Mouse (Mus musculus): ENCODE data around the gene Ahdc1. TPM values are rescaled to one million over a fixed set of nuclear protein-coding genes. Genes with fewer than 3 reads are reported as not detected.
A peak's percentile ranks its signal among the peaks of the same experiment; 100 is the strongest.

Gene Ahdc1
- polyA plus RNA-seq, 1 experiment from 2014 or later = 5.3 TPM

- WGBS = 54% methylated on average over 8 of the region's 8 CpGs
- Histone ChIP-seq H3K36me3 (ENCODE audit: control insufficient read depth, insufficient read depth, low read length) (no peaks in the 10 kb centered on the region), H3K9me3 (ENCODE audit: control insufficient read depth, low read length) (no peaks in the 10 kb centered on the region), H3K4me1 (ENCODE audit: control insufficient read depth, insufficient read depth, low read length) (peaks cover 90% of the 10 kb centered on the region), H3K27ac (ENCODE audit: low read length) (peak overlapping the region; percentile 97), H3K4me2 (ENCODE audit: low read depth, low read length) (peak overlapping the region; percentile 40), H3K27me3 (replicated peaks; ENCODE audit: control insufficient read depth, insufficient read depth, low read length) (no peaks in the 10 kb centered on the region), H3K9ac (ENCODE audit: low read depth, low read length) (peak overlapping the region; percentile 44; the same call in 1 of the 2 replicates), H3K4me3 (ENCODE audit: low read length) (peak overlapping the region; percentile 13)
- peak; percentile 71 for ATAC-seq
Observed at GRCm38 (mm10) chr4:133055163-133055951, 44.3 kb downstream of the Ahdc1 start.

- peaks cover 7% of the 10 kb centered on the region; the same call in 1 of the 2 replicates for H3K36me3 ChIP-seq (ENCODE audit: control insufficient read depth, insufficient read depth, low read length)
- H3K27ac ChIP-seq (ENCODE audit: low read length) = peak overlapping the region; percentile 97
- no peaks in the 10 kb centered on the region for H3K9me3 ChIP-seq (ENCODE audit: control insufficient read depth, low read length)
- peak overlapping the region; percentile 35 for H3K4me3 ChIP-seq (ENCODE audit: low read length)
- peak overlapping the region; percentile 55 for H3K4me2 ChIP-seq (ENCODE audit: low read depth, low read length)
- H3K9ac ChIP-seq (ENCODE audit: low read depth, low read length) = peak overlapping the region; percentile 62
- peak; percentile 68 for ATAC-seq
- peaks cover 82% of the 10 kb centered on the region for H3K4me1 ChIP-seq (ENCODE audit: control insufficient read depth, insufficient read depth, low read length)
- 3% methylated on average over 15 of the region's 15 CpGs for WGBS
- no peaks in the 10 kb centered on the region for H3K27me3 ChIP-seq (replicated peaks; ENCODE audit: control insufficient read depth, insufficient read depth, low read length)
Observed at GRCm38 (mm10) chr4:133056069-133056890, 45.2 kb downstream of the Ahdc1 start.

DNA sequence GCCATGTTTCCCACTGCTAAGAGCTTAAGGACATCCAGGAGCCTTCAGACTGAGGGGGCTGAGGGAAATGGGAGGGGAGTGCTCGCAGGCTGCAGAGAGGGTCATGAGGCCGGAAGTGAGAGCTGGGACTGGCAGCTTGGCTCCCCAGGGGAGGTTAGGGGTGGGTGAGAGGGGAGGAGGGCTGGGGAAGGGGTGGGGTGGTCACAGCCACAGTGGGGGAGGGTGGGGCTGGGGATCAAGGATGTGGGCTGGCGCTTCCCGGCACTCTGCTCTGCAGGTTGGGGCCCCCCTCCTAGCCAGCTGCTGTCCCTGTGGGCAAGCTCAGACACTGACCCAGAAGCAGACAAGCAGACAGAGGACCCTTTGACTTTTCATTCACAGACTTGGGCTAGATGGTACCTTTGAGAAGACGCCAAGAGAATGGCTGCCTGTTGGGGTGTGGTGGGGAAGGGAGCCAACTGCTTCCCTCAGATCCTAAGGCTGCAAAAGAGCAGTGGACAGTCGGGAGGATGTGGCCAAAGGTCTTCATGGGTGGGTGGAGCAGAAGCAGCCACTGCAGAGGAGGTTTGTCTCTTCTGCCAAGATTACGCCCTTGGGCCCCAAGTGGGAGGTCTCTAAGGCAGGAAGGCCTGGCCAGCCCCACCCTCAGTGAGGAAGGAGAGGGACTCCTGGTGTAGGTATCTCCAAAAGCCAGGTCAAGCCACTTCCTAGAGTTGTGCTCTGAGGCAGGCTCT, 46.5 kb downstream of the Ahdc1 start:
- Histone ChIP-seq H3K9me3 (ENCODE audit: control insufficient read depth, low read length) (no peaks in the 10 kb centered on the region), H3K4me2 (ENCODE audit: low read depth, low read length) (peak overlapping the region; percentile 52), H3K27ac (ENCODE audit: low read length) (peak overlapping the region; percentile 97), H3K4me1 (ENCODE audit: control insufficient read depth, insufficient read depth, low read length) (peaks cover 69% of the 10 kb centered on the region), H3K27me3 (replicated peaks; ENCODE audit: control insufficient read depth, insufficient read depth, low read length) (no peaks in the 10 kb centered on the region), H3K4me3 (ENCODE audit: low read length) (peak overlapping the region; percentile 33), H3K9ac (ENCODE audit: low read depth, low read length) (peak overlapping the region; percentile 58), H3K36me3 (ENCODE audit: control insufficient read depth, insufficient read depth, low read length) (peaks cover 20% of the 10 kb centered on the region)
- peak; percentile 75 for ATAC-seq
- WGBS = 6% methylated on average over 7 of the region's 7 CpGs

DNA sequence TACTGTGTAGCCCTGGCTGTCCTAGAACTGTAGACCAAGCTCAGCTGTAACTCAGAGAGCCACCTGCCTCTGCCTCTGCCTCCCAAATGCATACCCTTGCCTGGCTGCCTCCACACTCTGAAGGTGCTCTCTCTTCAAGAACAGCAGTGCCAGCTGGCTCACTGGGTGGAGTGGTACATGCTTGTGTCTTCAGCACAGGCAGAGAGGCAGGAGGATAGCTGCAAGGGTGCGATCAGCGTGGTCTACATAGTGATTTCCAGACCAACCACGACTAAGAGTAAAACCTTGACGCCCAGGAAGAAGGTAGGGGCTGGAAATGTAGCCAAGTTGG, 47.0 kb downstream of the Ahdc1 start:
- WGBS = 78% methylated on average over 4 of the region's 4 CpGs
- H3K4me3 ChIP-seq (ENCODE audit: low read length) = peak overlapping the region; percentile 33
- ATAC-seq = no peak

GRCm38 (mm10) chr4:133058513-133059480, 47.7 kb downstream of the Ahdc1 start:
- no peak for ATAC-seq

More for the DNA sequence above, 47.0 kb downstream of the Ahdc1 start:
- Histone ChIP-seq H3K9me3 (ENCODE audit: control insufficient read depth, low read length) (no peaks in the 10 kb centered on the region), H3K9ac (ENCODE audit: low read depth, low read length) (peak overlapping the region; percentile 58), H3K27ac (ENCODE audit: low read length) (peak overlapping the region; percentile 97), H3K36me3 (ENCODE audit: control insufficient read depth, insufficient read depth, low read length) (peaks cover 25% of the 10 kb centered on the region), H3K27me3 (replicated peaks; ENCODE audit: control insufficient read depth, insufficient read depth, low read length) (no peaks in the 10 kb centered on the region), H3K4me2 (ENCODE audit: low read depth, low read length) (peak overlapping the region; percentile 52), H3K4me1 (ENCODE audit: control insufficient read depth, insufficient read depth, low read length) (peaks cover 64% of the 10 kb centered on the region)

DNA sequence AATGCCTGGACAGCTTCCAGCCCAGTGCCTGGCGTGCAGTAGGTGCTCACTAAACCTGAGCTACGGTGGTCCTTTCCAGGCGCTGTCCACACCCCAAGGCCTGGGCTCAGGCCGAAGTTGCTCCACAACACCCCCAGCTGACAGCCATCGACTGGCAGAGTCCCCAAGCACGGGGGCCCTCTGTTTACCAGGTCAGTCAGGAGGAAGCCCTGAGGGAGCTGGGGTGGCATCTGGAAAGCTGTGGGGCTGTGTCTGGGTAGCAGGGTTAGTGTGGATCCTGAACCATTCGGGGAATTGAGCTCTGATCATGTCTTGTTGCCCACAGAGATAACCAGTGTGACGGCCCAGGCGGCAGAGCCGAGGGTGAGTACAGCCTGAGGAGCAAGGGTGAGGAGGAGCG, 49.6 kb downstream of the Ahdc1 start:
- Histone ChIP-seq H3K27ac (ENCODE audit: low read length) (no peak overlapping the region), H3K27me3 (replicated peaks; ENCODE audit: control insufficient read depth, insufficient read depth, low read length) (no peaks in the 10 kb centered on the region), H3K36me3 (ENCODE audit: control insufficient read depth, insufficient read depth, low read length) (peaks cover 49% of the 10 kb centered on the region), H3K9me3 (ENCODE audit: control insufficient read depth, low read length) (no peaks in the 10 kb centered on the region), H3K4me3 (ENCODE audit: low read length) (no peak overlapping the region), H3K9ac (ENCODE audit: low read depth, low read length) (no peak overlapping the region), H3K4me1 (ENCODE audit: control insufficient read depth, insufficient read depth, low read length) (peaks cover 47% of the 10 kb centered on the region), H3K4me2 (ENCODE audit: low read depth, low read length) (no peak overlapping the region)
- 88% methylated on average over 11 of the region's 11 CpGs for WGBS
- no peak for ATAC-seq

More at GRCm38 (mm10) chr4:133058513-133059480, 47.7 kb downstream of the Ahdc1 start:
- Histone ChIP-seq H3K4me2 (ENCODE audit: low read depth, low read length) (peak overlapping the region; percentile 52), H3K27ac (ENCODE audit: low read length) (peak overlapping the region; percentile 97), H3K36me3 (ENCODE audit: control insufficient read depth, insufficient read depth, low read length) (peaks cover 32% of the 10 kb centered on the region), H3K27me3 (replicated peaks; ENCODE audit: control insufficient read depth, insufficient read depth, low read length) (no peaks in the 10 kb centered on the region), H3K4me1 (ENCODE audit: control insufficient read depth, insufficient read depth, low read length) (peaks cover 62% of the 10 kb centered on the region), H3K4me3 (ENCODE audit: low read length) (peak overlapping the region; percentile 33), H3K9me3 (ENCODE audit: control insufficient read depth, low read length) (no peaks in the 10 kb centered on the region), H3K9ac (ENCODE audit: low read depth, low read length) (peak overlapping the region; percentile 58)
- WGBS = 55% methylated on average over 11 of the region's 11 CpGs

DNA sequence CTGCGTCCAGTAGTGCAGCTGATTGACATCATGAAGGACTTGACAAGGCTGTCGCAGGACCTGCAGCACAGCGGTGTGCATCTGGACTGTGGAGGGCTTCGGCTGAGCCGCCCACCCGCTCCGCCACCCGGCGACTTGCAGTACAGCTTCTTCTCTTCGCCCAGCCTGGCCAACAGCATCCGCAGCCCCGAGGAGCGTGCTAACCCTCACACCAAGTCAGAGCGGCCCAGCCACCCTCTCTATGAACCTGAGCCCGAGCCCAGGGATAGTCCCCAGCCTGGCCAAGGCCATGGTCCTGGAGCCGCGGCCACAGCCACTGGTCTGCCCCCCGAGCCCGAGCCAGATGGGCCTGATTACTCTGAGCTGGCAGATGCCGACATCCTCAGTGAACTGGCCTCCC, 50.7 kb downstream of the Ahdc1 start:
- Histone ChIP-seq H3K4me3 (ENCODE audit: low read length) (no peak overlapping the region), H3K4me2 (ENCODE audit: low read depth, low read length) (no peak overlapping the region), H3K36me3 (ENCODE audit: control insufficient read depth, insufficient read depth, low read length) (peaks cover 53% of the 10 kb centered on the region), H3K27me3 (replicated peaks; ENCODE audit: control insufficient read depth, insufficient read depth, low read length) (no peaks in the 10 kb centered on the region), H3K27ac (ENCODE audit: low read length) (no peak overlapping the region), H3K4me1 (ENCODE audit: control insufficient read depth, insufficient read depth, low read length) (peaks cover 37% of the 10 kb centered on the region), H3K9ac (ENCODE audit: low read depth, low read length) (no peak overlapping the region), H3K9me3 (ENCODE audit: control insufficient read depth, low read length) (no peaks in the 10 kb centered on the region)
- ATAC-seq = no peak
- 92% methylated on average over 20 of the region's 20 CpGs for WGBS

GRCm38 (mm10) chr4:133062286-133062685, 51.2 kb downstream of the Ahdc1 start:
- peaks cover 32% of the 10 kb centered on the region for H3K4me1 ChIP-seq (ENCODE audit: control insufficient read depth, insufficient read depth, low read length)
- 95% methylated on average over 14 of the region's 14 CpGs for WGBS
- H3K27ac ChIP-seq (ENCODE audit: low read length) = no peak overlapping the region
- no peaks in the 10 kb centered on the region for H3K27me3 ChIP-seq (replicated peaks; ENCODE audit: control insufficient read depth, insufficient read depth, low read length)
- ATAC-seq = no peak
- no peaks in the 10 kb centered on the region for H3K9me3 ChIP-seq (ENCODE audit: control insufficient read depth, low read length)
- H3K4me2 ChIP-seq (ENCODE audit: low read depth, low read length) = no peak overlapping the region
- H3K9ac ChIP-seq (ENCODE audit: low read depth, low read length) = no peak overlapping the region
- H3K4me3 ChIP-seq (ENCODE audit: low read length) = no peak overlapping the region
- peaks cover 53% of the 10 kb centered on the region for H3K36me3 ChIP-seq (ENCODE audit: control insufficient read depth, insufficient read depth, low read length)

Measured in intestine, embryonic 16.5 days (tissue).